In the genomic region with DNA sequence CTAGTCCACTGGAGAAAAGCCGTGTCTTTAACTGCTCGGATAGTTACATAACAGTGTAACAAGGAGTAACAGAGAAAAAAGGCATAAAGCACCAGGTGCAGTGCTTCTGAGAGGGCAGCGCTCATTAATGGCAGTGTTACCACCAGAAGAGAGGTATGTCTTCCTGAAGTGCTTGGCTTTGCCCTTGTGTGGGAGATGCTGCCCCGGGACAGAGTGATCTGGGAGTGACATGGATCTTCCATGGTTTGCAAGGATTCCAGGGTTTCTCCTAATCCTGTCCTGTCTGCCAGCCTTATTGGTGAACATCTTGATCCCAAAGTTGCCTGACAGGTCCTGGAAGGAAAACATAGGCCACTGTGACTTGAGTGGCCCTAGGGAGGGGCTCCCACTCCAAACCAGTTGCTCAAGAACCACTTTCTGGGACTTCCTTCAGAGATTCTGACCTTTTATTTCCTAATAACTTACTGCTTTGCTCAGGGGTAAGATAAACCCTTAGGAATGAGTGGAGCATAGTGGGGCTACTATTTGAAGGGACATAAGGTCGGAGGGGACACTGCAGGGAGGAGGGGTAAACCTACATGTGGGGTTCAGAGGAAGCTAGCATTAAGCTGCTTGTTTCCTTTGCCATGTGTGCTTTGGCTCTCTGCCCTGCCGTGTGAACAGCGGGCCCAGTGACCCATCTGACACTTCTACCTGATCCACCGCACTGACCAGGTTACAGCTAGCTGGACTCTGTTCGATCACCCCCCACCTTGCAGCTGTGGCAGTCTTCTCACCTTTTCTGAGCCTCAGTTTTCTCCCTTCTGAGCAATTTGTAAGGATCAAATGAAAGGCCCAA, we compare ENCODE assay signal across 21 mouse cellular contexts. TPM values are rescaled to one million over a fixed set of nuclear protein-coding genes. Genes with fewer than 3 reads are reported as not detected.
DNase-seq lines count a peak whose midpoint lies in the region; ATAC-seq and TF ChIP-seq lines count a peak whose summit lies in the region.
"Had no signal": no experiment of that assay in that cellular context is flagged by ENCODE, and none has a peak within 500 bp of the region (broad histone marks: within the 10 kb centered on the region; RNA-seq: fewer than 3 reads in every experiment).

No protein-coding gene starts in this region.

- no peak for TF ChIP-seq POLR2A in cerebellum, adult 2 months (IDR thresholded peaks at IDR 0.05; ENCODE audit: borderline replicate concordance, insufficient read depth, low read length)

- H3K36me3 ChIP-seq in kidney, embryonic 15.5 days, result no peaks in the 10 kb centered on the region
- no peaks in the 10 kb centered on the region for H3K36me3 ChIP-seq in liver, embryonic 16.5 days (ENCODE audit: control insufficient read depth, insufficient read depth)
- H3K36me3 ChIP-seq: embryonic facial prominence, embryonic 12.5 days; G1E; hindbrain, embryonic 12.5 days; midbrain, embryonic 12.5 days had no signal

- no peak for TF ChIP-seq CTCF in cerebellum, adult 2 months (IDR thresholded peaks at IDR 0.05; ENCODE audit: borderline replicate concordance, insufficient read depth, low read depth, low read length)

- no peak overlapping the region for H3K9ac ChIP-seq in kidney, embryonic 15.5 days
- no peak overlapping the region for H3K9ac ChIP-seq in liver, embryonic 16.5 days (ENCODE audit: low read depth, low read length)
- H3K9ac ChIP-seq: embryonic facial prominence, embryonic 12.5 days; hindbrain, embryonic 12.5 days; midbrain, embryonic 12.5 days had no signal

- H3K27ac ChIP-seq in kidney, embryonic 15.5 days, result no peak overlapping the region
- peak overlapping the region; percentile 86 for H3K27ac ChIP-seq in liver, embryonic 16.5 days (ENCODE audit: low read length)
- H3K27ac ChIP-seq in cerebellum, adult 2 months (ENCODE audit: insufficient read depth, low read length), result no peak overlapping the region
- H3K27ac ChIP-seq: embryonic facial prominence, embryonic 12.5 days; hindbrain, embryonic 12.5 days; layer of hippocampus, adult 2 months; midbrain, embryonic 12.5 days had no signal

- no peak overlapping the region for H3K4me2 ChIP-seq in kidney, embryonic 15.5 days
- no peak overlapping the region for H3K4me2 ChIP-seq in liver, embryonic 16.5 days (ENCODE audit: low read depth, low read length)
- H3K4me2 ChIP-seq: embryonic facial prominence, embryonic 12.5 days; hindbrain, embryonic 12.5 days; midbrain, embryonic 12.5 days had no signal

- H3K4me3 ChIP-seq in kidney, embryonic 15.5 days (replicated peaks), result no peak overlapping the region
- H3K4me3 ChIP-seq in liver, embryonic 16.5 days (ENCODE audit: low read depth, low read length), result no peak overlapping the region
- no peak overlapping the region for H3K4me3 ChIP-seq in cerebellum, adult 2 months (replicated peaks; ENCODE audit: insufficient read depth, low read depth, low read length)
- H3K4me3 ChIP-seq: embryonic facial prominence, embryonic 12.5 days; heart, adult 2 months; hindbrain, embryonic 12.5 days; layer of hippocampus, adult 2 months; midbrain, embryonic 12.5 days had no signal

- 43% methylated on average over 9 of the region's 9 CpGs for WGBS in kidney, embryonic 15.5 days
- 63% methylated on average over 9 of the region's 9 CpGs for WGBS in liver, embryonic 16.5 days (ENCODE audit: insufficient replicate concordance)
- 87% methylated on average over 9 of the region's 9 CpGs for WGBS in cerebellum, adult 2 months

- H3K4me1 ChIP-seq in kidney, embryonic 15.5 days, result peaks cover 26% of the 10 kb centered on the region
- H3K4me1 ChIP-seq in liver, embryonic 16.5 days (ENCODE audit: control insufficient read depth, low read depth, low read length), result peaks cover 3% of the 10 kb centered on the region; the same call in 1 of the 2 replicates
- H3K4me1 ChIP-seq in cerebellum, adult 2 months (ENCODE audit: control insufficient read depth, insufficient read depth, low read length), result no peaks in the 10 kb centered on the region
- H3K4me1 ChIP-seq: hindbrain, embryonic 12.5 days; midbrain, embryonic 12.5 days had no signal

- H3K9me3 ChIP-seq in kidney, embryonic 15.5 days (replicated peaks), result no peaks in the 10 kb centered on the region
- no peaks in the 10 kb centered on the region for H3K9me3 ChIP-seq in liver, embryonic 16.5 days (replicated peaks; ENCODE audit: control insufficient read depth, low read length)
- H3K9me3 ChIP-seq: embryonic facial prominence, embryonic 12.5 days; G1E; hindbrain, embryonic 12.5 days; midbrain, embryonic 12.5 days had no signal

- DNase-seq in kidney, adult 11 months, result peak; percentile 31
- DNase-seq in kidney, adult 9 months, result peak; percentile 57
- peak; percentile 62 to 76 for DNase-seq in lung, postnatal 4 days
- no peak for DNase-seq in right cerebral cortex, adult 18-20 months
- DNase-seq in retina, embryonic 14.5 days (ENCODE audit: low spot score), result no peak
- DNase-seq in cerebellum, adult 2 months, result no peak
- DNase-seq: B cell, adult 2 months; cerebellum, adult 9-11 months; heart, adult 2 months; retina, postnatal 1 day; thymus, postnatal 25 days had no signal

- no peak for ATAC-seq in kidney, embryonic 15.5 days (replicated peaks; ENCODE audit: low FRiP score)
- ATAC-seq in liver, embryonic 16.5 days (ENCODE audit: low read depth), result peak; percentile 93
- ATAC-seq: forebrain, embryonic 16.5 days had no signal

- no peaks in the 10 kb centered on the region for H3K27me3 ChIP-seq in kidney, embryonic 15.5 days
- no peaks in the 10 kb centered on the region for H3K27me3 ChIP-seq in liver, embryonic 16.5 days (ENCODE audit: control insufficient read depth, insufficient read depth, low read depth, low read length)
- no peaks in the 10 kb centered on the region for H3K27me3 ChIP-seq in cerebellum, adult 2 months (ENCODE audit: control insufficient read depth, insufficient read depth, low read length)
- H3K27me3 ChIP-seq: embryonic facial prominence, embryonic 12.5 days; hindbrain, embryonic 12.5 days; midbrain, embryonic 12.5 days had no signal

RNA-seq across cellular contexts. Expression of a gene that starts 27.5 kb away (rescaled TPM):
- 0.45 and 0.84 TPM in 2 replicates for polyA plus RNA-seq in kidney, embryonic 15.5 days (2015; fragmentation: Nextera tagmentation; extraction: Ambion mirVana)
- polyA plus RNA-seq in liver, embryonic 16.5 days (2015; fragmentation: Nextera tagmentation; extraction: Ambion mirVana), result 0.15 TPM in 1 of 2 replicates, not detected in the other
- polyA plus RNA-seq in cerebellum, adult 2 months (2012; rRNA removed), result not detected in 2 replicates
- polyA plus RNA-seq: brain, embryonic 14.5 days; G1E; neural tube, embryonic 11.5 days had no signal

RNA-seq across cellular contexts. Expression of a gene that starts 37.2 kb away (rescaled TPM):
- polyA plus RNA-seq in kidney, embryonic 15.5 days (2015; fragmentation: Nextera tagmentation; extraction: Ambion mirVana), result 3.9 and 11.4 TPM in 2 replicates
- 15.0 and 19.6 TPM in 2 replicates for polyA plus RNA-seq in liver, embryonic 16.5 days (2015; fragmentation: Nextera tagmentation; extraction: Ambion mirVana)
- 3.5 and 4.1 TPM in 2 replicates for polyA plus RNA-seq in cerebellum, adult 2 months (2012; rRNA removed)
- polyA plus RNA-seq: G1E had no signal

RNA-seq across cellular contexts. Expression of a gene that starts 41.7 kb away (rescaled TPM):
- polyA plus RNA-seq in kidney, embryonic 15.5 days (2015; fragmentation: Nextera tagmentation; extraction: Ambion mirVana), result 9.6 and 12.2 TPM in 2 replicates
- polyA plus RNA-seq in liver, embryonic 16.5 days (2015; fragmentation: Nextera tagmentation; extraction: Ambion mirVana), result 3.4 and 3.8 TPM in 2 replicates
- polyA plus RNA-seq in cerebellum, adult 2 months (2012; rRNA removed), result 12.1 and 12.3 TPM in 2 replicates

Comparison
In these comparisons a context has a peak if more than half of its experiments do, and no peak if none do; other contexts are left out.
1. DNase-seq: peak in kidney, adult 11 months (single experiment), kidney, adult 9 months (single experiment) and lung, postnatal 4 days (2 of 2); none in right cerebral cortex, adult 18-20 months (single experiment), retina, embryonic 14.5 days (single experiment) and cerebellum, adult 2 months (0 of 2).